Mouse (Mus musculus) liver, embryonic 11.5 days (tissue): ENCODE results near the gene Sema3d. TPM values are rescaled to one million over a fixed set of nuclear protein-coding genes. Genes with fewer than 3 reads are reported as not detected.

ENCODE experiments used
- ATAC-seq: fragments of 200-750 bp; cut with Nextera tagmentation; replicated peaks from 2 replicates; pipeline ENCODE4 v1.8.0; 2017; ENCODE audit warnings: moderate number of reproducible peaks, mild to moderate bottlenecking, moderate TSS enrichment, moderate library complexity; ENCODE audit not compliant: low FRiP score
- DNase-seq: peaks from one replicate; pipeline ENCODE4 v3.0.0-alpha.2; 2017; ENCODE audit warnings: low spot score
- H3K27ac ChIP-seq: fragments of 300-500 bp; sonication (generic); 2 replicates; pipeline ENCODE4 v1.5.1; 2014; ENCODE audit warnings: mild to moderate bottlenecking, low read depth, low read length, control low read depth
- H3K27me3 ChIP-seq: fragments of 300-500 bp; sonication (generic); replicated peaks from 2 replicates; pipeline ENCODE4 v1.6.1; 2014; ENCODE audit warnings: low read length, mixed read lengths; ENCODE audit not compliant: control insufficient read depth, insufficient read depth
- H3K36me3 ChIP-seq: fragments of 300-500 bp; sonication (generic); 2 replicates; pipeline ENCODE4 v1.6.1; 2014; ENCODE audit warnings: mild to moderate bottlenecking, low read length, moderate library complexity, mixed read lengths; ENCODE audit not compliant: control insufficient read depth, insufficient read depth
- H3K4me1 ChIP-seq: fragments of 300-500 bp; sonication (generic); replicated peaks from 2 replicates; pipeline ENCODE4 v1.6.1; 2014; ENCODE audit warnings: low read length, mixed read lengths; ENCODE audit not compliant: control insufficient read depth, insufficient read depth
- H3K4me2 ChIP-seq: fragments of 300-500 bp; sonication (generic); 2 replicates; pipeline ENCODE4 v1.6.1; 2014; ENCODE audit warnings: mild to moderate bottlenecking, control low read depth, moderate library complexity
- H3K4me3 ChIP-seq: fragments of 300-500 bp; sonication (generic); 2 replicates; pipeline ENCODE4 v1.5.1; 2014; ENCODE audit warnings: low read depth, low read length, control low read depth
- H3K9ac ChIP-seq: fragments of 300-500 bp; sonication (generic); 2 replicates; pipeline ENCODE4 v1.6.1; 2014; ENCODE audit warnings: low read depth, low read length, control low read depth
- H3K9me3 ChIP-seq: fragments of 300-500 bp; sonication (generic); 2 replicates; pipeline ENCODE4 v1.6.1; 2016; ENCODE audit warnings: low read length, inconsistent platforms, mixed read lengths; ENCODE audit not compliant: control insufficient read depth
- WGBS: fragments of 180-500 bp; shearing (Covaris S2); extraction: QIAGEN DNeasy Blood & Tissue Kit; methylation state at CpG from one replicate; pipeline ENCODE4 v1.1.7; 2014; 5-methylcytosine and 5-hydroxymethylcytosine counted together
- polyA plus RNA-seq: library from polyadenylated mRNA; unstranded; fragments of >200 nt; fragmentation: Nextera tagmentation; extraction: Ambion mirVana; gene quantifications from 2 replicates; pipeline ENCODE4 v1.2.1, GENCODE M21; 2014

Gene Sema3d
- polyA plus RNA-seq, 1 experiment from 2014 or later = 5.0 TPM

GRCm38 (mm10) chr5:12475639-12475916 lies 92.4 kb downstream of the Sema3d start:
- Histone ChIP-seq H3K27ac (no peak overlapping the region), H3K4me3 (no peak overlapping the region), H3K36me3 (no peaks in the 10 kb centered on the region), H3K4me1 (no peaks in the 10 kb centered on the region), H3K4me2 (no peak overlapping the region), H3K9ac (no peak overlapping the region), H3K27me3 (no peaks in the 10 kb centered on the region), H3K9me3 (no peaks in the 10 kb centered on the region)
- 74% methylated on average over 4 of the region's 4 CpGs for WGBS
- no peak for DNase-seq
- no peak for ATAC-seq

GRCm38 (mm10) chr5:12487926-12488325 lies 104.7 kb downstream of the Sema3d start:
- H3K36me3 ChIP-seq = no peaks in the 10 kb centered on the region
- DNase-seq (no peak), ATAC-seq (no peak)
- H3K4me2 ChIP-seq = no peak overlapping the region
- no peak overlapping the region for H3K27ac ChIP-seq
- no peak overlapping the region for H3K4me3 ChIP-seq
- H3K4me1 ChIP-seq = no peaks in the 10 kb centered on the region
- WGBS = 79% methylated on average over 2 of the region's 2 CpGs
- H3K9ac ChIP-seq = no peak overlapping the region
- H3K27me3 ChIP-seq = no peaks in the 10 kb centered on the region
- no peaks in the 10 kb centered on the region for H3K9me3 ChIP-seq

- ATAC-seq = no peak
- H3K36me3 ChIP-seq = no peaks in the 10 kb centered on the region
- DNase-seq = no peak
- no peaks in the 10 kb centered on the region for H3K4me1 ChIP-seq
- no peaks in the 10 kb centered on the region for H3K27me3 ChIP-seq
- no peak overlapping the region for H3K27ac ChIP-seq
- no peak overlapping the region for H3K9ac ChIP-seq
- no peaks in the 10 kb centered on the region for H3K9me3 ChIP-seq
- H3K4me3 ChIP-seq = no peak overlapping the region
- 84% methylated on average over 1 of the region's 1 CpGs for WGBS
- H3K4me2 ChIP-seq = no peak overlapping the region
Measured at GRCm38 (mm10) chr5:12491704-12492103, 108.5 kb downstream of the Sema3d start.

- no peak overlapping the region for H3K27ac ChIP-seq
- ATAC-seq (no peak), DNase-seq (no peak)
- no peak overlapping the region for H3K9ac ChIP-seq
- no peak overlapping the region for H3K4me2 ChIP-seq
- H3K36me3 ChIP-seq = no peaks in the 10 kb centered on the region
- H3K27me3 ChIP-seq = no peaks in the 10 kb centered on the region
- no peaks in the 10 kb centered on the region for H3K4me1 ChIP-seq
- WGBS = 80% methylated on average over 6 of the region's 6 CpGs
- H3K4me3 ChIP-seq = no peak overlapping the region
- no peaks in the 10 kb centered on the region for H3K9me3 ChIP-seq
Measured at GRCm38 (mm10) chr5:12498227-12498928, 115.2 kb downstream of the Sema3d start.

DNA sequence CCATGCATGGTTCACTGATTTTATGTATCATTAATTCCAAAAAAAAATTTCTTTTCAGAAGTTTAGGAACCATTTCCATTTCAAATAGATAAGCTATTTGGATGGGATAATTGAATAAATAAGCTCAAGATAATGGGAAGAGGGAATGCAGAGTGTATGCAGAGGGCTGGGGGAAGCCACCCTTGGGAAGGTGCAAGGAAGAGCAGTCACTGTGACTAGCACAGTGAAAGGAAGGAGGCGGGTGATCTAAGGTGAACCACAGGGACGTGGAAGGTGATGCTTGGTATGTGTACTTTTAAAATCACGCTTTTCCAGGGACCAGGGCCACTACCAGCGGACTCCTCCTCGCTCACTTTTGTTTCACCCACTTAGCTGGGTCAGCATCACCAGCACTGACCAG lies 115.9 kb downstream of the Sema3d start:
- no peaks in the 10 kb centered on the region for H3K9me3 ChIP-seq
- no peak overlapping the region for H3K9ac ChIP-seq
- H3K27ac ChIP-seq = no peak overlapping the region
- WGBS = 88% methylated on average over 5 of the region's 5 CpGs
- no peak for DNase-seq
- no peaks in the 10 kb centered on the region for H3K4me1 ChIP-seq
- no peaks in the 10 kb centered on the region for H3K27me3 ChIP-seq
- H3K4me3 ChIP-seq = no peak overlapping the region
- H3K36me3 ChIP-seq = no peaks in the 10 kb centered on the region
- no peak for ATAC-seq
- no peak overlapping the region for H3K4me2 ChIP-seq

GRCm38 (mm10) chr5:12499791-12500504 lies 116.8 kb downstream of the Sema3d start:
- H3K4me1 ChIP-seq = no peaks in the 10 kb centered on the region
- no peak overlapping the region for H3K9ac ChIP-seq
- H3K4me2 ChIP-seq = no peak overlapping the region
- H3K27ac ChIP-seq = no peak overlapping the region
- 67% methylated on average over 6 of the region's 6 CpGs for WGBS
- ATAC-seq = no peak
- no peaks in the 10 kb centered on the region for H3K9me3 ChIP-seq
- no peak for DNase-seq
- no peak overlapping the region for H3K4me3 ChIP-seq
- H3K36me3 ChIP-seq = no peaks in the 10 kb centered on the region
- no peaks in the 10 kb centered on the region for H3K27me3 ChIP-seq

- Histone ChIP-seq H3K27ac (no peak overlapping the region), H3K36me3 (no peaks in the 10 kb centered on the region), H3K9ac (no peak overlapping the region), H3K4me3 (no peak overlapping the region), H3K4me1 (no peaks in the 10 kb centered on the region), H3K9me3 (no peaks in the 10 kb centered on the region), H3K27me3 (no peaks in the 10 kb centered on the region), H3K4me2 (no peak overlapping the region)
- no peak for DNase-seq
- 38% methylated on average over 1 of the region's 1 CpGs for WGBS
- no peak for ATAC-seq
Measured at GRCm38 (mm10) chr5:12512471-12512870, 129.3 kb downstream of the Sema3d start.

- H3K27ac ChIP-seq = no peak overlapping the region
- 77% methylated on average over 4 of the region's 4 CpGs for WGBS
- ATAC-seq = no peak
Measured at GRCm38 (mm10) chr5:12515283-12515682, 132.1 kb downstream of the Sema3d start.

GRCm38 (mm10) chr5:12525235-12525767 lies 142.1 kb downstream of the Sema3d start:
- DNase-seq = no peak
- no peak overlapping the region for H3K27ac ChIP-seq
- no peaks in the 10 kb centered on the region for H3K4me1 ChIP-seq
- H3K36me3 ChIP-seq = no peaks in the 10 kb centered on the region
- no peaks in the 10 kb centered on the region for H3K27me3 ChIP-seq
- H3K9ac ChIP-seq = no peak overlapping the region
- H3K4me2 ChIP-seq = no peak overlapping the region
- H3K9me3 ChIP-seq = no peaks in the 10 kb centered on the region
- 57% methylated on average over 4 of the region's 4 CpGs for WGBS
- ATAC-seq = no peak
- no peak overlapping the region for H3K4me3 ChIP-seq

More at GRCm38 (mm10) chr5:12515283-12515682, 132.1 kb downstream of the Sema3d start:
- no peak for DNase-seq
- Histone ChIP-seq H3K27me3 (no peaks in the 10 kb centered on the region), H3K4me1 (no peaks in the 10 kb centered on the region), H3K4me2 (no peak overlapping the region), H3K36me3 (no peaks in the 10 kb centered on the region), H3K9ac (no peak overlapping the region), H3K4me3 (no peak overlapping the region), H3K9me3 (no peaks in the 10 kb centered on the region)
